Mouse (Mus musculus) urinary bladder, postnatal 14 days (tissue): ENCODE results near the gene Ripor2.

ENCODE experiments used
- DNase-seq: peaks from one replicate; pipeline ENCODE4 v3.0.0; 2021; ENCODE audit warnings: low spot score

Gene Ripor2

DNA sequence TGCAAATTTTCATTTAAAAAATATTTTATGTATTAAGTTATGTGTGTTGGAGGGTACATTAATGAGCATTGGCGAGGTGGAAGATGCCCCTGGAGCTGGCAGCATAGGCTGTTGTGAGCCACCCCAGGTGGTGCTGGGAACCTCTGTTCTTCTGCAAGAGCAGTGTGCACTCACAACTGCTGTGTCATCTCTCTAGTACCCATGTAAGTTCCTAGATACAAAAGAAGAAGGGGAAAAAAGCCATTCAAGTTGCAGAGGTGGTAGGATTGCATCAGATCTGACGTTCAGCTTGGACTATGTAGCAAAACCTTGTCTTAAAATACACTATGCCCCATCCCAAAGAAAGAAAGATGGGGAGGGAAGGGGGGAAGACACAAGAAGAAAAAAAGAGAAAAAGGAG is 65.5 kb downstream of the Ripor2 start:
- DNase-seq = no peak

GRCm38 (mm10) chr13:24648027-24648426 is 66.0 kb downstream of the Ripor2 start:
- DNase-seq = no peak

DNA sequence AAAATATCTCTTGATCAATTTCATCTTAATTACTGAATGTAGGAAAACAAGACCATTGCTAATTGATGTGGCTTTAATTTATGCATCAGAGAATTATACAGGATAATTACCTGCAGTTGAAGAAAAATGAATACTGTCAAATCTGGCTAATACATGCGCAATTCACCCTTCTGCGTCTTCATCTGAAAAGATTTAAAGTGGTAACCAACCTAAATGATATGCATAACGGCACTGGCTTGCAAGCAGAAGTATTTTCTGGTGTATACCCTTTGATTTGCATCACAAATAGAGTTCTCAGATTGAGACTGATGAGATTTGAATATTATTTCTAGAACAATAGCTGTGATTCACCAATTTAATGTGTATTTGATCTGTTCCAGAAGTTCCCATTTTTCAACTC is 66.7 kb downstream of the Ripor2 start:
- DNase-seq = no peak

- no peak for DNase-seq
Observed at GRCm38 (mm10) chr13:24649099-24649498, 67.1 kb downstream of the Ripor2 start.

GRCm38 (mm10) chr13:24651018-24651417 is 69.0 kb downstream of the Ripor2 start:
- no peak for DNase-seq

GRCm38 (mm10) chr13:24654919-24655635 is 73.1 kb downstream of the Ripor2 start:
- DNase-seq = no peak

DNA sequence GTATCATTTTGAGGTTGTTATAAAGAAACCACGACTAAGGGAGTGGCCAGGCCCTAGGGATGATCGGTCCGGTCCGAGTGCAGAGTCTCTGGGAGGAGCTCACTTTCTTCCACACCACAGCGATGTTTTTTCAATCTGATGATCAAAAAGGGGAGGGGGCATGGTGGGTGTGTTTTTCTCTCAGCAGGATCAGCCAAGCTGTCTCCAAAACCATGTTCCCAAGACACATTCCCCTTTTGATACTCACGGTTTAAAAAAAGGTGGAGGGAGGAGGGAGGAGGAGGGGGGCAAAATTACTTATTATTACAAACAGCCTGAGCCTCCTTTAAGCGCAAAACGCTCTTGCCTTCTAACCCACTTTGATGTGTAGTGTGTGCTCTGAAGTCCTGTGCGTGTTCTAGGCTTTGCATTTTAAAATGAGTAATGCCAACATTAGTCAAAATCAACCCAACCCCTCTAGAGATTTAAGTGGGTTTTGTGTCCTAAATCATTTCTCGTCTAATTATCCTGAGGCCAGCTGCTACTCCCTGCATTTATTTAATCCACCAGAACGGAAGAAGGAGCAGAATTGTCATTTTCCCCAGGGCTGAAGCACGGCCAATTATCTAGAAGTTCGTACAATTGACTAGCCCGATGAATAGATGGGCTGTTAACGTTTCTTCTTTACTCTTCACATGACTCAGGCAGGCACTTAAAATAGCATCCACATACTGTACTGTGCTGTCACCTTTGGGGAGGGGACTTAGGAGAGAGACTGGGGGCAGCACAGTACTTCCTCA is 74.9 kb downstream of the Ripor2 start:
- no peak for DNase-seq

GRCm38 (mm10) chr13:24666763-24667162 is 84.8 kb downstream of the Ripor2 start:
- DNase-seq = no peak

GRCm38 (mm10) chr13:24668556-24668955 is 86.6 kb downstream of the Ripor2 start:
- DNase-seq = no peak

- no peak for DNase-seq
Observed at GRCm38 (mm10) chr13:24670676-24671075, 88.7 kb downstream of the Ripor2 start.

DNA sequence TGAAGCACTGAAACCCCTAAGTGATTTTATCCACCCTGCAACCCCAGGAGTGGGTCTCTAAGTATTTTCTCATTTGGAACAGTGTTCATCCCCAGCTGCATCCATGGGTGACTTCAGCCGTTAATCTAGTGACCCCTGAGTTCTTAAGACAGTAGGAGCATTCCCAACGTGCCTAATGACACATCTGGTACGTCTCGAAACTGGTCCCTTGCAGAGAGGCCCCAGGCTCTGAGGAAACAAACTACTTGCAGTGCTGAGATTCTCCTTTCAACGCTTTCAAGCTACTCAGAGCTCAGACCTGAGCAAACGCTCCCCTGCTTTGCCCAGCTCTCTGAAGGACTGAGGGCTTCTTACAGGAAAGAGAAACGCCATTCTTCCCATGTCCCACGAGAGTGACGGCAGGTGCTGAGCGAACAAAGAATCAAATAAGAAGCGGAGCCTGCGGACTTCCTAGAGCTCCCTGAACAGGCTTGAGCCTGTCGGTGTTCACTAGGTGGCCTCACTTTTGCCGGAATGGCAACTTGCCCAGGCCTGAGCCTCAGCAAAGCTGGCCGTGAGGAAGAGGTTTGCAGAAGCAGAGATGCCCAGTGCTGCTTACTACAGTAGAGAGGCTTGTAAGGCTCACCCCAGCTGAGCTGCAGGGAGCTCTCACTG is 97.2 kb downstream of the Ripor2 start:
- peak; percentile 68 for DNase-seq

DNA sequence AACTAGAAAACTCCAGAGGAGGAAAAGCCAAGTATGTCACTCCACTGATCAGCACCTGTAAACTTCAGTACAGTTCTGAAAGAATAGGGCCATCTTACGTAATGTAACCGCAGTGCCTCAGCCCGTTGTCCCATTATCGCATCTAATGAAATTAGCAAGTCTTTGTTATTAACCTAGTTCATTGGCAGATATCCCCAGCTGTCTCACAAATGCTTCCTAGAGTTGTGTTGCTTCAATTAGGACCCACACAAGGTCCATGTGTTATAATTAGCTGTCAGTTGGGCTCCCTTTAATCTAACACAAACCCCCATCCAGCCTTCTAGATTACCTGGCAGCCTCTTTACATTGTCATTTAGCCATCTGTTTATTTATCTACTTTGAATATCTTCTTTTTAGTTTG is 99.0 kb downstream of the Ripor2 start:
- no peak for DNase-seq

GRCm38 (mm10) chr13:24682346-24682745 is 100.4 kb downstream of the Ripor2 start:
- DNase-seq = no peak

- DNase-seq = no peak
Observed at GRCm38 (mm10) chr13:24684503-24684902, 102.5 kb downstream of the Ripor2 start.

DNA sequence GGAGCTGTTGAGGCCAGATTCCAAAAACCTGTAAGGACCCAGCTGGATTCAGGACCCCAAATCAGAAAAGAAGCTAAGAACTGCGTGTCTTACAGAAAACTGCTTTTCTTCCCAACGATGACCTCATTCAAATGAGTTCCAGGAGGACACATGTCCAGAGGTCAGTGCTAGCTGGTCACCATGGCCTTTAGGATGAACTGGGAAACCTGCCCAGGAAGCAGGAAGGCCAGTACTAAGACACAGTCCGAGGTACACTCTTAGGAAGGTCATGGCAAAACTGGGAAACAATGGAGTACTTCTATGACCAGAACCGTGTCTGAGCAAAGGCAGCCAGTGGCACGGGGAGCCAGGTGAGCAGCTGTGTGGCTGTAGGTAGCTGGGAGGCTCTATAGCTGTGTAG is 103.9 kb downstream of the Ripor2 start:
- DNase-seq = no peak

DNA sequence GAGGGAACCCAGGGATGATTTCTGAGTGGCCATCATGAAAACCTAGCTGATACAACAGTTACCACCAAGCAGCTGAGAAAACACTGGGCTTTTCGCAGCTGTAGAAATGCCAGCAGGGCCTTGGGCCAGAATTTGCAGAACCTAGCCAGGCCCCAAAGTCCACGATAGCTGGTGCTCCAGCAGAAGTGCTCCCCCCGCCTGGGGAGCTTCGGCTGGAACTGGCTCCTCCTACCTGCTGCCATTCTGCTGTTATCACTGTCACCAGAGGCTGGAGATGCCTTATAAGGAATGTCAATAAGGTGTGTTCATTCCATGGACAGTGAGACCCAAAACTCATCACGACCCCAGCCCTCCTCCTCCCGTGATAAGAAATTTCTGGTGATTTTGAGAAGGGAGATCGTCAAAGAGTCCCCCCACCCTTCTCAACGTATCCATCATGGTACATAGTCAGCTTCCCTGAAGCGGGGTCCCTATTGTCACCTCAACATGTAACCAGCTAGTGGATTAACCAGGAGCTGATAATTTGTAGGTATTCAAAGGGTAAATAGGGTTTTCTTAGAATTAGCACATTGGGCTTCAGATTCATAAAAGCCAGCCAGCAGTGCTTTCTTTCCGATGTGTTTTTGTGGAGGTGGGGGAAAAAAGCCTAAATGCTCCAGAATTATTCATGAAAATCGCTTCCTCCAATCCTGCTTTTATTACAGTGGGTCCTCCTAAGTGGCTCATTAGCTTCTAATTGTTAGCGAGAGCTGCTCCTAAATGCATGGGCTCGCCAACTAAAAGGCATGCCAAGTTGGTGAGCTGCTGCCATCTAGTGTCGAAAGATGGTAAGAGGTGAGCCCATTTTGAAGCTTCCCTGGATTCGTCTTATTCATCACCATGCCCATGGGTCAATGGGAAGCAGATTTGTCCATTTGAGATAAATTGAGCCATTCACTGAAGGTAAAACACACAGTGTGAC is 105.0 kb downstream of the Ripor2 start:
- peak; percentile 79 for DNase-seq

DNA sequence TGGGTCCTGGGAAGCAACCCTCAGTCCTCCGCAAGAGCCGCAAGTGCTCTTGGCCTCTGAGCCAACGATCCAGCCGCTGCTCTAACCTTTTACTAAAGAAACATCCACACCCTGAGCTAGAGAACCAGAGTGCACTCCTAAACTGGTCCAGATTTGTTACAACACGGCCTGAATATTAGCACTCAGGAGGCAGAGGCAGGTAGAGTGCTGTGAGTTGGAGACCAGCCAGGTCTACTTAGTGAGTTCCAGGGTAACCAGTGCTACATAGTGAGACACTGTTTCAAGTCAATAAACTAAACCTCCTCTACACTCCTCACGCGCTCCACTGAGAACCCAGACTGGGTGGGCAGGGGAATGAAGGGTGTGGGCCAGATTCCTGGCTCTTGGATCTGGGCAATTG is 111.3 kb downstream of the Ripor2 start:
- no peak for DNase-seq

DNA sequence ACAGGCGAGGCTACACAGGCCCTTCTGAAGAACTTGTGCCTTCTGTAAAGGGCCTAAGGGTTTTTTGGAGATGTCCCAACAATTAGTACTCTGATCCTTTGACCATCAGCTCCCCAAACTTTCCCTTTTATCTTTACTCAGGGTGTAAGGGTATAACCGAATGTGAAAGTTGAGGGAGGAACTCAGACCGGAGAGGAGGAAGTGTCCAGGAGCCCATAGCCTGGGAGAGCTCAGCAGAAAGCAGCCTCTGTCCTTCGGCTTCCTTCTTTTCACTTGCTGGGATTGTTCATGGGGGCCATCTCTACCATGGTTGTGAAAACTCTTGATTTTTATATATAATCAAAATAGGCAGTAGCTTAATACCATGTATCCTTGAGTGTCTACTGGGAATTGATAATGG is 116.8 kb downstream of the Ripor2 start:
- no peak for DNase-seq

GRCm38 (mm10) chr13:24702128-24702527 is 120.1 kb downstream of the Ripor2 start:
- DNase-seq = no peak

DNA sequence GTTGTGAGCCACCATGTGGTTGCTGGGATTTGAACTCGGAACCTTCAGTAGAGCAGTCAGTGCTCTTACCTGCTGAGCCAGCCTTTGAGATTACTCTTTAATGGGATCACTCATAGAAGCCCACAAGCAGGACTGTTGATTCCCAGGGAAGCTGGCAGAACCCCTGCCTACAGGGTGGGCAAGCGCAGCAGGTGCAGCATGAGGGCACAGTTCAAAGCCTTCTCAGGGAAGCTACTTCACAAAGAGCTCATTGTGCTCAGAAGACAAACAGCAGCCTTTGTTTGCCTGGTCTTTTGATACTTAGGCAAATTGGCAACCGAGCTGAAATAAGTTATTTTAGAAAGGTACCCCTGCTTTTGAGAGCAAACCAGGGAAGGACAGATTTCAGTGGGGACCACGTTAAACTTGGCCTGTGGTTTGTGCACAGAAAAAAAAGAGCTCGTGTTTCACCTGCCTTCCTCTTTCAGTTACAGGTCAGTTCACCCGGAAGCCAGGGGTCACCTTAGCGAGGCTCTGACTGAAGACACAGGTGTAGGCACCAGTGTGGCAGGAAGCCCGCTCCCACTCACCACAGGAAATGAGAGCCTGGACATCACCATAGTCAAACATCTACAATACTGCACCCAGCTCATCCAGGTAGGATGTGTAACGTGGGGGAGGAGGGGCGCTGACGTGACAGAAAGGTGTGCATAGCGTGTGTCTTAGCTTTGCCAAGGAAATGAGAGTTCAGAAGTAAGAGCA is 127.8 kb downstream of the Ripor2 start:
- no peak for DNase-seq

DNA sequence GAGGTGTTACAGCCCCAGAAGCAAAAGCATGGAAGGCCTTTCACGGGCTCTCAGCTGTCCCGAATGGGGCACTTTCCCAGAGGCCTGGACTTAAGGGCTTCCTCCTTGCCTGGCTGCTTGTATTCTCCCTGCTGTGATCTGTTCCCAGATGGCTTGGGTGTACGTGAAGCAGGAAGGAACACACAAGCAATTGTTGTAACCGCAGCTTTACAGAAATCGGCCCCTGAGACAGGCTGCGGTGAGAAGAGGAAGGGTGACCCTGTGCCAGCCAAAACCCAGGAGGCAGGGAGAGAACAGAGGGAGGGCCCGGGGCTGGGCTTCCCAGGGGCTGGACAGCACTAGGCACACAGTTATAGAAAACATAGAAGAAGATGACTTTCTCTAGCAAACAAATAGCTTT is 129.0 kb downstream of the Ripor2 start:
- DNase-seq = no peak
